Mouse (Mus musculus): ENCODE results near the gene E130114P18Rik. TPM values are rescaled to one million over a fixed set of nuclear protein-coding genes. Genes with fewer than 3 reads are reported as not detected.

Gene E130114P18Rik
- total RNA-seq, 2 experiments from 2014 or later, result not detected

DNA sequence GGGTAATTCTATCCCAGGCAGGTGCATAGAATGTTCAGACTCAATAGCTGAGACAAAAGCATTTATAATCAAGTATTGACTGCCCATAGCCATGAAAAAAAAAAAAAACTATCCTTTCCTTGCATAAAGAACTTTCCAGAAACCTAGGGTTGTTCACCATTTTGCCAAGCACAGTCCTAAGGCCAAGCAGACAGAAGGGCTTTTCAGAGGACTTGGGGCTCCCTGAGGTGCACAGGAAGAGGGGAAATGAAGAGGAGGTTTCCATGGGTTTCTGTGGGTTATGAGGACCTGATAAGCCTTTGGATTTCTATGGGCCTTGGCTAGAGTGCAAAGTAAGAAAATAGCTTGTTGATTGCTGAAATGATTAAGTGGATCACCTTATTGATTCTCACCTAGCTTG is 107.5 kb downstream of the E130114P18Rik start:
- no peak for DNase-seq
- intact Hi-C loops (cut with DNase I), result loop anchor here (10.0 kb wide), 2 partner anchors 434 to 774 kb away; no protein-coding TSS in a partner anchor

GRCm38 (mm10) chr4:97669808-97670207 is 108.1 kb downstream of the E130114P18Rik start:
- intact Hi-C loops (cut with DNase I), result loop anchor here (10.0 kb wide), 2 partner anchors 435 to 775 kb away; no protein-coding TSS in a partner anchor
- DNase-seq, result no peak

DNA sequence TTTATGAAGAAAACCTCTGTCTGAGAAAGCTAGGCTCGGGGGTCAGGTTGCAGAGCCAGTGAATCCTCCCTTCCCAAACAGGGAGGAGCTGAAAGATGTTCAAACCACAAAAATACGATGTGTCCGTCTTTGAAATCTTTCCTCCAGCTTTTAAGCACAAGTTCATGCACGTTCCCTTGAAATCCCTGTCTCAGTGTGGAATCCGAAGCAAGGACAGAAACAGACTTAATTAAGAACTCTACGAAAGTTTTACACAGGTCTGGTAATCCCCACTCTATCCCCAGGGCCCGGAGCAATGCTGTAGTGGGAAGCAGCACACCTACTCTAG is 112.5 kb downstream of the E130114P18Rik start:
- intact Hi-C loops (cut with DNase I), result no loop called here
- DNase-seq, result no peak

DNA sequence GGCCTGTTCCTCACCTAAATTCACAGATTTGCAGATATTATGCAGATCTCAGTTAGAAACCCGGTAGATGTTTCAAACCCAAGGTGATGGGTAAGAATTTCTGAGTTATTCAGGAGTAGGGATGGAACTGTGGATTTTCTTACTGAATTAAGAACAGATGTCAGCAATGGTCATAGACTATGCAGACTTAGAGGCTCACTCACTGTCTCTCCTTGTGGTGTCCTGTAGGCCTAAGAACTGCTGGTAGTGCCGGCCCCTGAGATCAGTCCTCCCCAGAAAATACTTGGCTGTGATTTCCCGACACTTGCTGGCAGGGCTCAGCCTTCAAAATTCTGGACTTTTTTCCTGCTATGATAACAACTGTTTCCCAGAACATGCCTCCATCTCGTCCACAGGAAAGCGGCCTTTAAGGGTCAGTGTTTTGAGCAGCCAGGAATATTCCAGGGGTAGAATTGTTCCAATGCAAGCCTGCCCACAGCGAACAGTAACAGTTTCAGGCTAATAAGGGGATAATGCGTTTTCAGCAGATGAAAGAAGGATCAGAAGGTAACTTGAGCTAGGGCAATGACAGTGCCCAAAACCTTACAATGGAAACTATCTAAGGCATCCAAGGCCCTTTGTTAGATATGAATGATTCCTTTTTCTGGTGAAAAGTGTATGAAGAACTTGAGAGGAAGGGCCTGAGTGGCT is 113.0 kb downstream of the E130114P18Rik start:
- peak; percentile 11 to 27 for DNase-seq
- intact Hi-C loops (cut with DNase I), result no loop called here

GRCm38 (mm10) chr4:97663922-97664321 is 114.0 kb downstream of the E130114P18Rik start:
- intact Hi-C loops (cut with DNase I), result no loop called here
- DNase-seq, result no peak

DNA sequence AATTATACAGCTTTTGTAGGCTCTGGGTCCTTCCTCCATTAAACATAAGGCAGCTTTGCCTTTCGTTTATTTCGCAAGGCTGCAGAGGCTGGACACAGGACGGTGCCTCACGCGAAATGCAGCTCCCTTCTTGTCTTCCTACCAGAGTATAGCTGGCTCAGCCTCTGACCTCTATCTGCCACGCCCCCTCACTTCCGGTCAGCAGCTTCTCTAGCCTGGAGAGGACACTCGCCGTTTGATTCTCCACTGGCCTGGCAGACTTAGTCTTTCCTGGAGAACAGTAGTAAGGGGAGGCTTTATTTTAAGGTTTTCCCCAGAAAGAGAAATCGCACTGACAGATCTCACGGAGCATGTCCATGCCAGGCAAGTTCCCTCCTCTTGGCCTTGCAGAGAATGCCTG is 115.0 kb downstream of the E130114P18Rik start:
- DNase-seq, result peak; percentile 15 to 49
- intact Hi-C loops (cut with DNase I), result no loop called here

- intact Hi-C loops (cut with DNase I), result no loop called here
- no peak for DNase-seq
Measured at GRCm38 (mm10) chr4:97661611-97662273, 116.1 kb downstream of the E130114P18Rik start.

DNA sequence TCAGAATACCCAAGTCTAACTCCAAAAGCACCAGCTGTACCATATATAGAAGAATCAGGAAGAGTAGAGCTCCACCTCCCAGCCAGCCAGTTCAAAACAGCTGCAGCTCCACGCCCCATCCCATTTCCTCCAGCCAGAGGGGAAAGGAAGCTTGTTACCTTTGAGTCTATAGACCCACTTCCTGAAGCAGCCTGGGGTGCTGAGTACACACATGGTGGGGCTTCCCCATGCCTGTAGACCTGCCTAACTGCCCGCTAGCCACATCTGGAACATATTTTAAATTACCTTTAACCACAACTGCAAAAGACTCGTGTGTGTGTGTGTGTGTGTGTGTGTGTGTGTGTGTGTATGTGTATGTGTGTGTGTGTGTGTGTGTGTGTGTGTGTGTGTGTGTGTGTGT is 120.3 kb downstream of the E130114P18Rik start:
- intact Hi-C loops (cut with DNase I), result no loop called here
- DNase-seq, result peak in 1 of 2 experiments; percentile 16

DNA sequence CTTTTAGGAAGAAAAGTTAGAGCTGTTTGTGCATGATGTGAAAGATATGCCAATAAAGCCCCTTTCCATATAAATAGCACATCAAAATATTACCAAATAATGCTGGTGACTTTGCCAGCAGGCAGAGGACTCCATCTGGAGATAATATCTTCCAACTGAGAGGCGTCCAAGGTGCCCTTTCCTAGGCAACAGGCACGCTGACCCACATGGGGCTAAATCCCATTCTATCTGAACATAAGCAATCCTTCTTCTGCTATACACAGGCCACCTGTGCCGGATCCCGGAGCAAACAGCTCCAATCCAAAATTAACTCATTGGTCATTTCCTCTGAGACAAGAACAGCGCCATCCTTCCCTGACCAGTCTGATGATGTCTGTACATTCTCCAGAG is 128.3 kb downstream of the E130114P18Rik start:
- DNase-seq, result no peak
- intact Hi-C loops (cut with DNase I), result no loop called here

- DNase-seq, result peak; percentile 49 to 62
- intact Hi-C loops (cut with DNase I), result no loop called here
Measured at GRCm38 (mm10) chr4:97648825-97649625, 128.9 kb downstream of the E130114P18Rik start.

DNA sequence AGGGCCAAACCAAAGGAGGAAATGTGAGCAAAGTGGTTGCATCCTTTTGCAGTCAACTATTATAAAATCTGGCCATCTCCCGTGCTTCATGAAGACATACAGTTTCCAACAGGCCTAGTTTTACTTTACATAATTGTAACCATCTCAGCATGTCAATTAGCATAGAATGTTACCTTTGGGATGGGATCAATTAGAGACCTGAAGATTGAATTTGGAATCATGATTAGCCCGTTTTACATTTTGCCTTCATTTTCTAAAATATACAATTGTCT is 129.5 kb downstream of the E130114P18Rik start:
- no peak for DNase-seq
- intact Hi-C loops (cut with DNase I), result no loop called here

DNA sequence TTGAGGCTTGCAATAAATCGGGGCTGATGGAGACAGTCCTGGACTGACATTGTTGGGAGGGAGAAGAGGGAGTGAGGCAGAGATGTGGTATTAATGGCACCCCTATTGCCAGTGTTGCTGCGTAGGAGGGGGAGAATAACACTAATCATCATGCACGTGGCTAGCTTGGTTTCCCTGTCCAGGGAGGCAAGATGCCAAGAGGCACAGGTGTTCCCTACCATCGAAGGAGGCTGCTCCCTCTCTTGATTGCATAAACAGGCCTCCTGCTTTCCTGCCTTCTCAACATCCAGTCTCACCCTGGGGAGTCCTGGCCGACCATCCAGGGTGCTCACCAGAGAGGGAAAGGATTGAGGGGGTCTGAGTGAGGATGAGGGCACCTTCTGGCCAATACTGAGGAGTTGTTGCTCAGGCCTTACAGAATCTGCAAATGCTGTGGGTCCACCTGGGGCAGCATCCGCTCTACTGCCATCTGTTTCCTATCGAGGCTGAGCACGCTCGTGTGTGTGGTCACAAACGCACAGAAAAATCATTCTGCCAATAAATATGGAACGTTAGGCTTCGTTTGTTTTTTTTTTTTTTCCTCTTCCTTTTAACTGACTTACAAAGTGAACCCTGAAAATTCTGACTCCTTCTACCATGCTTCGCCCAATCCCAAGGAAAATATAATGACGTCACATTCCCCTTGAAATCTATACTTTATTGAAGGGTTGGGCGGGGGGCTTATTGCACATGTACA is 130.0 kb downstream of the E130114P18Rik start:
- intact Hi-C loops (cut with DNase I), result loop anchor here (2.0 kb wide), 1 partner anchor 19 kb away; no protein-coding TSS in a partner anchor
- peak; percentile 27 to 36 for DNase-seq

DNA sequence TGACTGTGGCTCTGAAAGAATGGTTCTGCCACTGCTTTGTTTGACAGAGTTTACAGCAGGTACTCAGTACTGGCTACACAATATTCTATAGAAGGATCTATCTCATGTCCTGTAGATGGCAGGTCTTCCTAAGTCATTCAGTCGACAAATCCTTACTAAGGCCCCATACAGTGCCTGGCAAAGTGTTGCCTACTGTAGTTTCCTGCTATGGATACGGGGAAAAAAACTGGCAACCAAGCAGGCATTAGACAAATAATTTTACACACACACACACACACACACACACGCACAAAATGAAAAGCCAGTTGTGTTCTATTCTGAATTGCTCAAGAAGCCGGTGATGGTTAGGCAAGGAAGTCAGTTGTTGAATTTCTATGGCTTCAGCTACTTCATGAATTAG is 130.6 kb downstream of the E130114P18Rik start:
- intact Hi-C loops (cut with DNase I), result loop anchor here (2.0 kb wide), 1 partner anchor 18 kb away; no protein-coding TSS in a partner anchor
- DNase-seq, result no peak

GRCm38 (mm10) chr4:97640385-97640784 is 137.5 kb downstream of the E130114P18Rik start:
- DNase-seq, result no peak
- intact Hi-C loops (cut with DNase I), result no loop called here

DNA sequence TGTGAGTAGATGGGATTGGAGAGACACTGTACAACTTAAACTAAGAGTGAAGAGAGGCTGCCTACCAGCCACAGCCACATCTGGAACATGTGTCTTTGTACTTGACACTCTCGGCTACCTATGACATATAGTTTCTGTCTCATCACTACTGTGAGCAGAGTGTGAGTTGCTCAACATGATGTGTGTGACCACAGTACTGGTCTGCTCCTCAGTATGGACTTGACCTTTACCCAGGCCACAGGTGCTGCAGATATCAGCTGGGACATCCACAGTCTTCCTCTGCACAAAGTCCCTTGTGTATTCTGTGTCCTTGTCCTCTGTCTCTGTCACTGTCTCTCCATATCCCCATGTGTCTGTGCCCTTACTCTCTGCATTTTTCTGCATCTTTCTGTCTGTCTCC is 141.3 kb downstream of the E130114P18Rik start:
- intact Hi-C loops (cut with DNase I), result no loop called here

DNA sequence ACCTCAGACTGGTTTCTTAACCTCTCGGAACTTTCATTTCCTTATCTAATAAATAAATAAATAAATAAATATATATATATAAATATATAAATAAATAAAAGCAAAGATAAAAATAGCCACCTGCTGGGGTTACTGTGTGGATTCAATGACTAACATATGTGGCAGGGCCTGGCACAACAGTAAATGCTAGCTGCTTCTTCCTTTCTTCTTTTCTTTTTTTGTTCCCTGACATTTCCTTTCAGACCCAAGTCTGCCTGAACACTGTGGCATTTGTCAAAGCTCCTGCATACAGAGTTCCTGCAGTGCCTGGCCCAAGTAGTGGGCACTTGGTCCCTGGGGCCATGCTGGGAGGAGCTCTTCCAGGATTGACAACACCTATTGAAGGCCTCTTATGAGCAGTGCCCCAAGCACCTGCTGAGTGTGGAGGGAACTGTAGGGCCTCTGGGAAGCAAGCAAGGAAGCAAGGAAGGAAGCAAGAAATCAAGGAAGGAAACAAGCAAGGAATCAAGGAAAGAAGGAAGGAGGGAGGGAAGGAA is 142.1 kb downstream of the E130114P18Rik start:
- intact Hi-C loops (cut with DNase I), result no loop called here
- no peak for DNase-seq

More for the DNA sequence above, 141.3 kb downstream of the E130114P18Rik start:
- no peak for DNase-seq

GRCm38 (mm10) chr4:97635296-97635755 is 142.6 kb downstream of the E130114P18Rik start:
- no peak for DNase-seq
- intact Hi-C loops (cut with DNase I), result no loop called here

DNA sequence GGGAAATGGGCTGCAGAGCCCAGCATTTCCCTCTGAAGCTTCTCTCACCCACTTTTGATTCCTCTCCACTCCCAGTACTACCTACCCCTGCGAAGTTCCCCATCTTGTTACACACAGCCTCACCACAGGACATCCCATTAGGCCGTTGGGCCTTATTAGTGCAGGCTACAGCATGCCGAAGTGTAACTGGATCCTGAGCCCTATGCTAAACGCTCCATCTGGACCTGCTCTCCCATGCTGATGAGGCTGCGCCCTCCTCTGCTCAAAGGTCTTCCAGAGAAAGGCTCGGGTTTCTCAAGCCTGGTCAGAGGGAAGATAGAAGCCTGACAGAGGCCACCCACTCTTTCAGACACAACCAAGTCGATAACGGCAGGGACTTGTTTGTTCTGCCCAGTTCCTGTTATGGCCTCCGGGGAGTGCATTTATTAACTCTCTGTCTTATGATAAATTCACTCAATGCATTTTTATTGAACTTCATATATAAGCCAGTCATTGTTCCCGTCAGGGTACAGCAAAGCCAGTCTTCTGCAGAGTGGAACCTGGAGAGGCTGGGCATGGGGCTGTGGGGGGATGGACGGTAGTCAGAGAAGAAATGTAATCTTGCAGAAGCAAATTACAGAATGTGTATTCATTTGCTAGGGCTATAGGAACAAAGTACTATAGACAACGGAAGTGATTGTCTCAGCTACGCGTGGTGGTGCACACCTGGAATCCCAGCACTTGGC is 148.8 kb downstream of the E130114P18Rik start:
- intact Hi-C loops (cut with DNase I), result loop anchor here (2.0 kb wide), 1 partner anchor 18 kb away; no protein-coding TSS in a partner anchor
- DNase-seq, result no peak

- intact Hi-C loops (cut with DNase I), result no loop called here
- no peak for DNase-seq
Measured at GRCm38 (mm10) chr4:97626002-97626720, 151.7 kb downstream of the E130114P18Rik start.

All from heart, postnatal 14 days (tissue).